ENCODE assay signal across 22 mouse cellular contexts in the genomic region with DNA sequence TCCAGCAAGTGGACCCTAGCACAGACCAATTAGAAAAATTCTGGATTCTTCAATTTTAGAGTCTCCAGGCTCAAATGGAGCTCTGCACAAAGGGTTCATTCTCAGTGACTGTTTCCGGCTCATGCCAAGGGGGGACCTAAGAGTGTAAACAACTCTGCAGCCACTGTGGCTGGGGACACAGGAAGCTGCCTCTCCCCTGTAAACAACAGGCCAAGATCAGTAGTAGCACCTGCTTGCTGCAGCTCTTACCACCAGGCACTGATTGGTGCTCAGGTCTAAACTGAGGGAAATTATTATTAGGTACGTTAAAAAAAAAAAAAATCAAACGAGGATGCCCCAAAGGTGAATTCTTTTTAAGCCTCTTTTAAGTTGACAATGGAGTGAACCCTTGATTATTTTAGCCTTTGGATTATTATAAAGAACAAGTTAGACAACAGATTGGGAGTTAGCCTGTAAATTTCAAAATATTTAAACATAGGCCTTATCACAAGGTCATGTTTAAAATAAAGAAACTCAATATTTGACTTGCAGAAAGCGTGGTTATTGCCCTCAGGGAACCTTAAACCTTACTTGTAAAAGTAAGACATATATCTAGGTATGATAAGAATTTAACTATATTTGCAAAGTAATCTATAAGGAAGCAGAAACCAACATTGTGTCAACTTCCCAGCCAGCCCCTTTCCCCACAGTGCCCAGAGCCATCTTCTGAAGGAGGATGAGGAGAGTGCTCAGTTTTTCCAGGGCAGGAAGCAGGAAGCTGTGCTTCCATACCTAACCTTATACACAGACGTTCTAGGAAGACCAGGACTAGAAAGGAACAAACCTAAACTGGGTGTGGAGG.
DNase-seq lines count a peak whose midpoint lies in the region; ATAC-seq and TF ChIP-seq lines count a peak whose summit lies in the region.
"Had no signal": no experiment of that assay in that cellular context is flagged by ENCODE, and none has a peak within 500 bp of the region (broad histone marks: within the 10 kb centered on the region; RNA-seq: fewer than 3 reads in every experiment).

No protein-coding gene starts in this region.

- no peaks in the 10 kb centered on the region for H3K36me3 ChIP-seq in heart, embryonic 10.5 days
- H3K36me3 ChIP-seq in CH12.LX (replicated peaks in 1 of 2; ENCODE audit: control insufficient read depth in 1 of 2, insufficient read depth in 1 of 2, low read length in 1 of 2): no peaks in the 10 kb centered on the region
- no peaks in the 10 kb centered on the region for H3K36me3 ChIP-seq in intestine, postnatal 0 days (ENCODE audit: control insufficient read depth, insufficient read depth)
- H3K36me3 ChIP-seq in stomach, postnatal 0 days (ENCODE audit: control insufficient read depth, insufficient read depth, low read length): no peaks in the 10 kb centered on the region
- no peaks in the 10 kb centered on the region for H3K36me3 ChIP-seq in kidney, embryonic 14.5 days (ENCODE audit: control insufficient read depth, insufficient read depth, low read length)
- H3K36me3 ChIP-seq: embryonic facial prominence, embryonic 13.5 days; heart, embryonic 12.5 days; hindbrain, embryonic 13.5 days had no signal

- no peak for TF ChIP-seq POLR2A in CH12.LX (IDR thresholded peaks at IDR 0.05; ENCODE audit: low read depth, low read length)

- H3K79me2 ChIP-seq in CH12.LX (replicated peaks; ENCODE audit: control insufficient read depth, extremely low read depth, insufficient read depth, poor library complexity, severe bottlenecking): no peaks in the 10 kb centered on the region

- no peak for DNase-seq in heart, embryonic 10.5 days (ENCODE audit: low spot score)
- DNase-seq in heart, postnatal 14 days: no peak
- DNase-seq in CH12.LX (ENCODE audit: extremely low read depth): no peak
- DNase-seq in stomach, postnatal 0 days (ENCODE audit: low spot score): peak; percentile 29
- no peak for DNase-seq in testis, postnatal 14 days (ENCODE audit: low spot score)
- DNase-seq: adrenal gland, adult 8-10 months; adrenal gland, postnatal 36 days; cerebellum, adult 11 months; cerebellum, adult 8-10 months; cerebellum, postnatal 25 days; gastrocnemius, adult 2 months; gastrocnemius, postnatal 25 days; heart, adult 18-20 months; heart, postnatal 36 days; kidney, adult 8-10 months had no signal

- dilution Hi-C loops in CH12.LX (cut with MboI; ENCODE audit: extremely low pct_ligation_motif_present, extremely low pct_unique_long_range_greater_than_20kb, low sequenced_read_pairs): no loop called here

- no peak for TF ChIP-seq RAD21 in CH12.LX (IDR thresholded peaks at IDR 0.05; ENCODE audit: low read depth, low read length)

- ATAC-seq in intestine, postnatal 0 days: 0 out of 2 replicates have a peak, but pooled peaks have one; percentile 28
- ATAC-seq in stomach, postnatal 0 days (ENCODE audit: low FRiP score, low TSS enrichment): 0 out of 2 replicates have a peak, but pooled peaks have one; percentile 25
- ATAC-seq in kidney, embryonic 14.5 days (ENCODE audit: low FRiP score, low TSS enrichment): no peak
- ATAC-seq: forebrain, embryonic 13.5 days; hindbrain, postnatal 0 days had no signal

- intact Hi-C loops in heart, postnatal 14 days (cut with DNase I): no loop called here

- no peak overlapping the region for H3K4me2 ChIP-seq in CH12.LX (ENCODE audit: insufficient read depth, low read depth, poor library complexity, severe bottlenecking)
- no peak overlapping the region for H3K4me2 ChIP-seq in intestine, postnatal 0 days (replicated peaks; ENCODE audit: low read depth)
- H3K4me2 ChIP-seq in stomach, postnatal 0 days (replicated peaks; ENCODE audit: low read depth): no peak overlapping the region
- no peak overlapping the region for H3K4me2 ChIP-seq in kidney, embryonic 14.5 days (replicated peaks; ENCODE audit: low read depth, low read length)
- H3K4me2 ChIP-seq: embryonic facial prominence, embryonic 13.5 days; forebrain, embryonic 13.5 days; heart, embryonic 12.5 days; hindbrain, embryonic 13.5 days had no signal

- in situ Hi-C loops in CH12.LX (cut with MboI; ENCODE audit: low pct_ligation_motif_present, low pct_unique_long_range_greater_than_20kb, low sequenced_read_pairs): no loop called here

- H3K9ac ChIP-seq in CH12.LX (ENCODE audit: insufficient read depth, low read depth): no peak overlapping the region
- H3K9ac ChIP-seq in intestine, postnatal 0 days (ENCODE audit: low read depth, low read length): no peak overlapping the region
- no peak overlapping the region for H3K9ac ChIP-seq in stomach, postnatal 0 days (ENCODE audit: low read length)
- no peak overlapping the region for H3K9ac ChIP-seq in kidney, embryonic 14.5 days (ENCODE audit: low read depth, low read length)
- H3K9ac ChIP-seq: embryonic facial prominence, embryonic 13.5 days; forebrain, embryonic 13.5 days; heart, embryonic 12.5 days; hindbrain, embryonic 13.5 days had no signal

- no peak for TF ChIP-seq CTCF in CH12.LX (conservative IDR thresholded peaks at IDR 0.05 in 1 of 2, IDR thresholded peaks at IDR 0.05 in 1 of 2; ENCODE audit: low read depth in 2 of 2, low read length in 2 of 2)
- TF ChIP-seq CTCF in intestine, postnatal 0 days (IDR thresholded peaks at IDR 0.05; ENCODE audit: low read depth): no peak
- TF ChIP-seq CTCF in stomach, postnatal 0 days (IDR thresholded peaks at IDR 0.05; ENCODE audit: low read depth): no peak

- peak overlapping the region; percentile 42; the same call in 1 of the 2 replicates for H3K27ac ChIP-seq in heart, embryonic 10.5 days
- no peak overlapping the region for H3K27ac ChIP-seq in CH12.LX (ENCODE audit: insufficient read depth, low read depth)
- no peak overlapping the region for H3K27ac ChIP-seq in intestine, postnatal 0 days (ENCODE audit: low read depth, low read length)
- no peak overlapping the region for H3K27ac ChIP-seq in stomach, postnatal 0 days (replicated peaks)
- no peak overlapping the region for H3K27ac ChIP-seq in kidney, embryonic 14.5 days (ENCODE audit: low read depth, low read length)
- H3K27ac ChIP-seq: embryonic facial prominence, embryonic 13.5 days; forebrain, embryonic 13.5 days; gastrocnemius, adult 2 months; hindbrain, embryonic 13.5 days; hindbrain, postnatal 0 days had no signal

- no peak for TF ChIP-seq EP300 in CH12.LX (IDR thresholded peaks at IDR 0.05; ENCODE audit: low read length)
- no peak for TF ChIP-seq EP300 in stomach, postnatal 0 days (optimal IDR thresholded peaks at IDR 0.05)

- H3K9me3 ChIP-seq in heart, embryonic 10.5 days: no peaks in the 10 kb centered on the region
- H3K9me3 ChIP-seq in CH12.LX (replicated peaks; ENCODE audit: low read length): no peaks in the 10 kb centered on the region
- H3K9me3 ChIP-seq in intestine, postnatal 0 days (ENCODE audit: control insufficient read depth): no peaks in the 10 kb centered on the region
- no peaks in the 10 kb centered on the region for H3K9me3 ChIP-seq in stomach, postnatal 0 days (ENCODE audit: control insufficient read depth, low read length)
- H3K9me3 ChIP-seq in kidney, embryonic 14.5 days (ENCODE audit: control insufficient read depth, low read length): no peaks in the 10 kb centered on the region
- H3K9me3 ChIP-seq: embryonic facial prominence, embryonic 13.5 days; forebrain, embryonic 13.5 days; heart, embryonic 12.5 days had no signal

- 75% methylated on average over 5 of the region's 5 CpGs for WGBS in heart, embryonic 10.5 days
- 44% methylated on average over 5 of the region's 5 CpGs for WGBS in intestine, postnatal 0 days
- 50% methylated on average over 5 of the region's 5 CpGs for WGBS in stomach, postnatal 0 days
- WGBS in kidney, embryonic 14.5 days: 77% methylated on average over 5 of the region's 5 CpGs

- H3K4me3 ChIP-seq in heart, embryonic 10.5 days: no peak overlapping the region
- no peak overlapping the region for H3K4me3 ChIP-seq in CH12.LX (replicated peaks in 1 of 3; ENCODE audit: low read depth in 2 of 3, low read length in 2 of 3, poor library complexity in 1 of 3)
- no peak overlapping the region for H3K4me3 ChIP-seq in intestine, postnatal 0 days (ENCODE audit: low read depth, low read length)
- H3K4me3 ChIP-seq in stomach, postnatal 0 days (ENCODE audit: low read depth, low read length): no peak overlapping the region
- H3K4me3 ChIP-seq in kidney, embryonic 14.5 days (ENCODE audit: low read length): no peak overlapping the region
- H3K4me3 ChIP-seq: embryonic facial prominence, embryonic 13.5 days; forebrain, embryonic 13.5 days; gastrocnemius, adult 2 months; heart, embryonic 12.5 days; hindbrain, embryonic 13.5 days had no signal

- no peaks in the 10 kb centered on the region for H3K27me3 ChIP-seq in heart, embryonic 10.5 days (ENCODE audit: insufficient read depth, poor library complexity, severe bottlenecking)
- no peaks in the 10 kb centered on the region for H3K27me3 ChIP-seq in CH12.LX (replicated peaks)
- H3K27me3 ChIP-seq in intestine, postnatal 0 days (replicated peaks; ENCODE audit: control insufficient read depth, insufficient read depth, low read length): peaks cover 4% of the 10 kb centered on the region; the same call in 1 of the 2 replicates
- H3K27me3 ChIP-seq in stomach, postnatal 0 days (ENCODE audit: control insufficient read depth, insufficient read depth, low read length): no peaks in the 10 kb centered on the region
- no peaks in the 10 kb centered on the region for H3K27me3 ChIP-seq in kidney, embryonic 14.5 days (ENCODE audit: control insufficient read depth, insufficient read depth, low read length)
- H3K27me3 ChIP-seq: embryonic facial prominence, embryonic 13.5 days; forebrain, embryonic 13.5 days; heart, embryonic 12.5 days; hindbrain, embryonic 13.5 days had no signal

- peaks cover 5% of the 10 kb centered on the region; the same call in 1 of the 2 replicates for H3K4me1 ChIP-seq in heart, embryonic 10.5 days
- peaks cover 25 to 85% of the 10 kb centered on the region in 2 experiments for H3K4me1 ChIP-seq in CH12.LX (ENCODE audit: control insufficient read depth in 1 of 2, insufficient read depth in 2 of 2)
- no peaks in the 10 kb centered on the region for H3K4me1 ChIP-seq in intestine, postnatal 0 days (replicated peaks; ENCODE audit: control insufficient read depth, insufficient read depth, low read length)
- H3K4me1 ChIP-seq in stomach, postnatal 0 days (replicated peaks; ENCODE audit: control insufficient read depth, insufficient read depth): no peaks in the 10 kb centered on the region
- no peaks in the 10 kb centered on the region for H3K4me1 ChIP-seq in kidney, embryonic 14.5 days (ENCODE audit: control insufficient read depth, insufficient read depth, low read length)
- H3K4me1 ChIP-seq: embryonic facial prominence, embryonic 13.5 days; forebrain, embryonic 13.5 days; hindbrain, embryonic 13.5 days had no signal

TF ChIP-seq in CH12.LX, 34 proteins besides CTCF, POLR2A, EP300 and RAD21:
- TF ChIP-seq ZNF384 (IDR thresholded peaks at IDR 0.05; ENCODE audit: low read depth, low read length) (peak; percentile 54), CHD2 (IDR thresholded peaks at IDR 0.05; ENCODE audit: low read length) (no peak)
